Mouse (Mus musculus) liver, adult 10 weeks (tissue): Measurements from ENCODE around the gene 1700003E16Rik. TPM values are rescaled to one million over a fixed set of nuclear protein-coding genes. Genes with fewer than 3 reads are reported as not detected.

Source experiments
- polyA plus RNA-seq: library from polyadenylated mRNA; stranded (reverse); fragments of 350-450 nt; fragmentation: Illumina TruSeq; extraction: RNeasy Lipid Tissue Mini Kit (QIAGEN cat#74804); gene quantifications from one replicate; pipeline ENCODE4 v1.2.3, GENCODE M21; 2014; ENCODE audit warnings: low read depth, low replicate concordance

1700003E16Rik gene
- polyA plus RNA-seq = not detected

DNA sequence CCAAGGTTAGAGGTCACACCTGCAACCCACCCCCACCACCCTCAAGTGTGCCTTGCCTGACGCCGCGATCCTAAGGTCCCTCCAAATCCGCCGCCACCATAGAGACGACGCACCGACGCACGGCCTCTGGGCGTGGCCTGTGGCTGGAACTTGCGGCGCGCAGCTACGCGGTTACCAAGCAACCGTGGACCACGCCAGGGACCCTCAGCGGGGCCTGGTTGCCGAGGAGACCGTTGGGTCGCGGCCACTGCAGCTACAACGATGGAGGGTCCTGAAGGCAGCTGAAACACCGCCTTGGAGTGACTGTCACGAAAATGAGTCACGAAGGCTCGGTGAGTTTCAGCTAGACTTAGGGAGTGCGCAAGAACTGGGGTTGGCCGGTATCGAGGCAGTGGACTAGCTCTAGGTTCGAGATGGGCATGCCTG, at the start of gene 1700003E16Rik, which contains the start of gene Wdr54:
Gene 1700003E16Rik (plus strand): TSS at position 146 of the 426 bp plus-strand sequence.
Gene Wdr54 (minus strand): TSS at position 139 of the 426 bp plus-strand sequence.

DNA sequence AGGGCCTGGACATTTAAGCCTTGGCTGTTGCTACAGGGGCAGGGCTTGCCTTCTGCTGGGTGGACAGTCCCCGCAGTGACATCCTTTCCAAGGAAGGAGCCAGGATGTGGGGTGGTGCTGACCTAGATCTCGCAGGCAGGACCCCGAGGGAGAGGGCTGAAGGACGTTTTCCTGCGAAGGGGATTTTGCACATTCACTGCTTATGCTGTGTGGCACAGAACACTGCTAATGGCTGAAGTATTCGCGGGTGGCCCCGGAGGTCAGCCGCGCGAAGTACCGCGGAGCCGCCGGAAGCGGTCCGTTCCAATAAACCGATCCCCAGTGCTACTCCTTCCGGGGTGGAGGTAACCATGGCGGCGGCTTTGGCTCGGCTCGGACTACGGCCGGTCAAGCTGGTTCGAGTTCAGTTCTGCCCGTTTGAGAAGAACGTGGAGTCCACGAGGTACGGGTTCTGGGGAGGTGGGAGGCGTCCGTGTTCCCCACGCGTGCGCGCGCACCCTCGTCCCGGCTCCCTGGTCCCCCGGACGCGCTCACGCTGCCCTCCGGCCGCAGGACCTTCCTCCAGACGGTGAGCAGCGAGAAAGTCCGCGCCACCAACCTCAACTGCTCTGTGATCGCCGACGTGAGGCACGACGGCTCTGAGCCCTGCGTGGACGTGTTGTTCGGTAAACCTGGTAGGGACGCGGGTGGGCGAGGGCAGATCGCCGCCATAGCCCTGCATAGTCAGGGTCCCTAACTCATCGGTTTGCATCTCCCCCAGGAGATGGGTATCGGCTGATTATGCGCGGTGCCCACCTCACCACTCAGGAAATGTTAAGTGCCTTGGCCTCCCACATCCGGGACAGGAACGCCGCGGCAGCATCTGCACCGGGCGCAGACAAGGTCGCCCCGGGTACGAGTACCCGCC, 47.2 kb upstream of the 1700003E16Rik start, which contains the start of gene Mrpl53:
Gene Mrpl53 (plus strand): TSS at position 279 of the 907 bp plus-strand sequence.

GRCm38 (mm10) chr6:83115011-83115671, 41.1 kb upstream of the 1700003E16Rik start, which contains the start of gene Mogs:
Mogs (plus strand) TSS chr6:83115496.

GRCm38 (mm10) chr6:83120930-83121862, 35.0 kb upstream of the 1700003E16Rik start, which contains the start of gene Wbp1:
Wbp1 (minus strand) TSS chr6:83121559.

GRCm38 (mm10) chr6:83125331-83125730, 30.9 kb upstream of the 1700003E16Rik start, which contains the start of gene Ino80b:
Ino80b (minus strand) TSS chr6:83125431.

DNA sequence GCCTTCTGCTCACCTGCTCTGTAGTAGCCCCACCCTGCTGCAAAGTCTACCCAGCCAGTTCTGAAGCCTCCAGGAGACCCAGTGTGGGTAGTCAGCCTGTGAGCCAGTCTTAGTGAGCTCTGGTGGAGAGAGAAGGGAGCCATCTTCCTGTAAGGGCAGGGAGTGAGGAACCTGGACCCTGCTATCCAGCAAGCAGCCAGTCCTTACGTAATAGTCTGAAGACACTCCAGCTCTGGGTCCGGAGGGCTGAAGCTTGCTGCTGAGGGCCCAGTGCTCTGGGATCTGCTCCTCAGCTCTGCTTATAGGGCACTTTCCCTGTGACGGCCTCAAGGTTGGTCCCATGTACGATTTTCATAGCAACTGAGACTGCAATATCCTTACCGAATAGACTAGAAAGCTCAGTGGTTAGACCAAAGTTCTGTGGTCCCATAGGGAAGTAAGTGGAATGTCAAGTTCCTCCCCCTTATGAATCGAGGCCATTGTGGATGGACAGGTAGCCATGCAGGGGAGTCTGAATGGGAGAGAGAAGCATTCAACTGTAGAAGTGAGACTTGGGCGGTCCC, 21.2 kb upstream of the 1700003E16Rik start, which contains the start of gene Rtkn:
Gene Rtkn (plus strand): TSS at position 513 of the 563 bp plus-strand sequence.

GRCm38 (mm10) chr6:83165607-83166242, 9.5 kb downstream of the 1700003E16Rik start, which contains the start of gene Dctn1:
Dctn1 (plus strand) TSS chr6:83165920.

Other genes with a start within 250 kb of the 1700003E16Rik start
- not detected for gene Sema4f, start 216.6 kb upstream of the 1700003E16Rik start, polyA plus RNA-seq
- gene M1ap, start 209.5 kb upstream of the 1700003E16Rik start, polyA plus RNA-seq = not detected
- not detected for gene Dok1, start 122.9 kb upstream of the 1700003E16Rik start, polyA plus RNA-seq
- 0.40 TPM for gene Loxl3, start 122.2 kb upstream of the 1700003E16Rik start, polyA plus RNA-seq
- gene Aup1, start 101.9 kb upstream of the 1700003E16Rik start, polyA plus RNA-seq = 23.3 TPM
- gene Htra2, start 101.1 kb upstream of the 1700003E16Rik start, polyA plus RNA-seq = 4.0 TPM
- 1.6 TPM for gene Dqx1, start 98.6 kb upstream of the 1700003E16Rik start, polyA plus RNA-seq
- gene Tlx2, start 86.1 kb upstream of the 1700003E16Rik start, polyA plus RNA-seq = not detected
- gene Pcgf1, start 78.5 kb upstream of the 1700003E16Rik start, polyA plus RNA-seq = 4.5 TPM
- not detected for gene Lbx2, start 70.0 kb upstream of the 1700003E16Rik start, polyA plus RNA-seq
- not detected for gene Ccdc142, start 54.8 kb upstream of the 1700003E16Rik start, polyA plus RNA-seq
- 0.61 TPM for gene Gm42688, start 54.8 kb upstream of the 1700003E16Rik start, polyA plus RNA-seq
- 30.5 TPM for gene Mrpl53, start 47.4 kb upstream of the 1700003E16Rik start, polyA plus RNA-seq
- 3.1 TPM for gene Mogs, start 40.9 kb upstream of the 1700003E16Rik start, polyA plus RNA-seq
- 4.3 TPM for gene Wbp1, start 34.8 kb upstream of the 1700003E16Rik start, polyA plus RNA-seq
- 0.66 TPM for gene Ino80b, start 31.0 kb upstream of the 1700003E16Rik start, polyA plus RNA-seq
- gene Rtkn, start 20.9 kb upstream of the 1700003E16Rik start, polyA plus RNA-seq = not detected
- 0.34 TPM for gene Wdr54, start within 50 bp of the 1700003E16Rik start, polyA plus RNA-seq
- gene Dctn1, start 9.5 kb downstream of the 1700003E16Rik start, polyA plus RNA-seq = 5.5 TPM
- gene Slc4a5, start 63.4 kb downstream of the 1700003E16Rik start, polyA plus RNA-seq = not detected
- 0.24 TPM for gene Mthfd2, start 169.5 kb downstream of the 1700003E16Rik start, polyA plus RNA-seq
- 49.2 TPM for gene Mob1a, start 169.6 kb downstream of the 1700003E16Rik start, polyA plus RNA-seq
- 104 TPM for gene Bola3, start 192.7 kb downstream of the 1700003E16Rik start, polyA plus RNA-seq